Mouse (Mus musculus) ES-Bruce4 (cell line): ENCODE data around the gene Rtp2.

Experiments used
- CTCF ChIP-seq: IDR thresholded peaks from one replicate; pipeline ENCODE4 v1.8.1; 2011; ENCODE audit warnings: low read depth, low read length
- EP300 ChIP-seq: IDR thresholded peaks from 2 replicates; pipeline ENCODE4 v1.6.1; 2011; ENCODE audit warnings: low read depth, low read length; ENCODE audit not compliant: insufficient read depth
- POLR2A ChIP-seq: IDR thresholded peaks from one replicate; pipeline ENCODE4 v1.8.1; 2011; ENCODE audit warnings: low read length; ENCODE audit not compliant: insufficient read depth

- TF ChIP-seq CTCF = no peak
- TF ChIP-seq POLR2A = no peak
- no peak for TF ChIP-seq EP300
Observed at GRCm38 (mm10) chr16:23932294-23932693, at the start of gene Rtp2.
